Mouse (Mus musculus): ENCODE data around the gene Synpr.

DNA sequence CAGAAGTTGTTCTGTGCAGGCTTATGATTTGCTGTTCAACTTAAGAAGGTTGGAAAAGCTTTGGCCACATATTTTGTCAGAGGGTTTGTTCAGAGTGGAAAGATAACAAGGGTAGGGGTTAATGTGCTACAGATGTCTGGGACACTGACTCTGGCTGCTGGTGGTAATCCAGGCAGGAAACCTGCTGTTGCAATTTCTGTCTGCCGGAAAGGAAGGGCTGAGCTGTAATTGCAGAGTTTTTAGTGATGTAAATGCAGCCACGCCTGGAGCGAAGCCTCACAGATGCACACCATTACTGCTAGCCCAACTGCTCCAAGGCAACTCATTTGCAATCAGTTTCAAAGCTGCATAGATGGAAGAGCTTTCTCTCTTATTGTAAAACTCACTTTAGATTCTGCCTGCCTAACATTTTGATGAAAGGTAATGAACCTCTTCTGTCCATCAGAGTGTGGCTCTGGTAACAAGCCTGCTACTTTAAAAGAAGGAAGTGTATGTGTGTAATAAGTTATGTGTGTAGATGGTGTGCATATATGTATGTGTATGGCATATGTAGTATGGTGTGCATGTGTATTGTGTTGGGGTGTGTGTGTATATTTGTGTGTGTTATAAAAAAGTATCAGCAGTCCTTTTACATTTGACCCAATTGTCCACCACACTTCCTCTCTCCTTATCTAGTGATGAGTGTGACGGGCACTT, 64.7 kb downstream of the Synpr start:
- TF ChIP-seq CTCF (IDR thresholded peaks at IDR 0.05; ENCODE audit: borderline replicate concordance, control insufficient read depth, extremely low read depth, insufficient read depth, low read length, poor library complexity) (no peak), POLR2A (IDR thresholded peaks at IDR 0.05; ENCODE audit: control insufficient read depth, extremely low read depth, insufficient read depth, low read length, poor library complexity) (no peak)

All from thymus, adult 2 months (tissue).